Mouse (Mus musculus) liver, embryonic 13.5 days (tissue): ENCODE measurements around the gene Fam189a1. TPM values are rescaled to one million over a fixed set of nuclear protein-coding genes. Genes with fewer than 3 reads are reported as not detected.

Source experiments
- ATAC-seq: fragments of 200-750 bp; cut with Nextera tagmentation; 2 replicates; pipeline ENCODE4 v1.8.0; 2017; ENCODE audit warnings: low read depth, mild to moderate bottlenecking, moderate number of reproducible peaks, moderate library complexity
- DNase-seq: peaks from one replicate; pipeline ENCODE4 v3.0.0; 2022
- H3K27ac ChIP-seq: fragments of 300-500 bp; sonication (generic); 2 replicates; pipeline ENCODE4 v1.5.1; 2015; ENCODE audit warnings: moderate library complexity, mild to moderate bottlenecking, inconsistent platforms
- H3K27me3 ChIP-seq: fragments of 300-500 bp; sonication (generic); 2 replicates; pipeline ENCODE4 v1.6.1; 2015; ENCODE audit warnings: mild to moderate bottlenecking, inconsistent platforms
- H3K36me3 ChIP-seq: fragments of 300-500 bp; sonication (generic); 2 replicates; pipeline ENCODE4 v1.6.1; 2015; ENCODE audit warnings: mild to moderate bottlenecking, inconsistent platforms
- H3K4me1 ChIP-seq: fragments of 300-500 bp; sonication (generic); replicated peaks from 2 replicates; pipeline ENCODE4 v1.6.1; 2015; ENCODE audit warnings: inconsistent platforms
- H3K4me2 ChIP-seq: fragments of 300-500 bp; sonication (generic); 2 replicates; pipeline ENCODE4 v1.6.1; 2015; ENCODE audit warnings: inconsistent platforms, mild to moderate bottlenecking, moderate library complexity
- H3K4me3 ChIP-seq: fragments of 300-500 bp; sonication (generic); replicated peaks from 2 replicates; pipeline ENCODE4 v1.5.1; 2015; ENCODE audit warnings: mild to moderate bottlenecking, inconsistent platforms
- H3K9ac ChIP-seq: fragments of 300-500 bp; sonication (generic); 2 replicates; pipeline ENCODE4 v1.6.1; 2015; ENCODE audit warnings: mild to moderate bottlenecking, inconsistent platforms
- H3K9me3 ChIP-seq: fragments of 300-500 bp; sonication (generic); replicated peaks from 2 replicates; pipeline ENCODE4 v1.6.1; 2016; ENCODE audit warnings: inconsistent platforms
- WGBS: fragments of 180-500 bp; shearing (Covaris S2); methylation state at CpG from one replicate; pipeline ENCODE4 v1.1.7; 2015; ENCODE audit not compliant: insufficient replicate concordance; 5-methylcytosine and 5-hydroxymethylcytosine counted together
- polyA plus RNA-seq: library from polyadenylated mRNA; unstranded; fragments of >200 nt; fragmentation: Nextera tagmentation; extraction: Ambion mirVana; gene quantifications from 2 replicates; pipeline ENCODE4 v1.2.1, GENCODE M21; 2015

The Fam189a1 gene
- polyA plus RNA-seq, 1 experiment from 2014 or later: not detected

DNA sequence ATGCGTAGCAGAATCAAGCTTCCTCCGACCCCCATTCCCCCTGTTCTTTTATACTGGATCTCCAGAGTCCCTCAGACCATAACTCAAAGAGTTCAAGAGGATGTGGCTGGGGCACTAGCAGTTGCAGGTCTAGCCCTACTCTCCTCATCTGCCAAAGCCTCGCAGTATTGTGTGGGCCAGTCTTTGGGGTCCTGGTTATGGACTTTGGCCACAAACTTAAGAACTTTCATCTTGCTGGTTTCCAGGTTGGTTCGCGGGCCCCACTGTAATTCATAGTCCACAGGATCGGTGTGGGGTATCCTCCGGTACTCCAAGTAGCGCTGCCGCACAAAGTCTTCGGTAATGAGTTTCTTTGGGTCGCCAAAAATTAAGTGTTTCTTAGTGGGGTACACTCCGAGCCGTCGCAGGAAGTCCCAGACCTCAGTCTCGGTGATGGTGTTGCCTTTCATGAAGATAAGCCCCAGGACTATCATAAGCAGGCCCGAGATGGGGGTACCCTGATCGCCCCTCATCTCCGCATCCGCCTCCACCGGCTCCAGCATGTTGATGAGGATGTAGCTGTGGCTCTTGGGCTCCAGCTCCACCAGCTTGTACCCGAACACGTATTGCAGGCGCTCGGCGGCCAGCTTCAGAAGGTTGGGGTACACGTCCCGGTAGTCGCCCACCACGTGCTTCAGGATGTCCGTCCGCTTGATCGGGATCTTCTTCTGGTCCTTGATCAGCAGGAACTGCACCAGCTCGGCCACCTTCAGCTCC is 284.2 kb downstream of the Fam189a1 start:
- WGBS: 1% methylated on average over 33 of the region's 33 CpGs
- Histone ChIP-seq H3K4me2 (peak overlapping the region; percentile 88), H3K9ac (peak overlapping the region; percentile 91), H3K36me3 (no peaks in the 10 kb centered on the region), H3K4me1 (peaks cover 22% of the 10 kb centered on the region), H3K27ac (peak overlapping the region; percentile 85), H3K27me3 (no peaks in the 10 kb centered on the region; the same call in 1 of the 2 replicates), H3K4me3 (peak overlapping the region; percentile 89), H3K9me3 (no peaks in the 10 kb centered on the region)
- ATAC-seq (peak; percentile 57), DNase-seq (no peak)

- H3K36me3 ChIP-seq: no peaks in the 10 kb centered on the region
- no peak for ATAC-seq
- H3K9ac ChIP-seq: no peak overlapping the region
- 68% methylated on average over 6 of the region's 6 CpGs for WGBS
- H3K9me3 ChIP-seq: no peaks in the 10 kb centered on the region
- no peak overlapping the region for H3K4me3 ChIP-seq
- DNase-seq: no peak
- no peak overlapping the region for H3K27ac ChIP-seq
- no peaks in the 10 kb centered on the region; the same call in 1 of the 2 replicates for H3K27me3 ChIP-seq
- H3K4me2 ChIP-seq: peak overlapping the region; percentile 62; the same call in 1 of the 2 replicates
- H3K4me1 ChIP-seq: peaks cover 22% of the 10 kb centered on the region
Observed at GRCm38 (mm10) chr7:64869549-64870065, 286.8 kb downstream of the Fam189a1 start.

GRCm38 (mm10) chr7:64863538-64863937 is 292.8 kb downstream of the Fam189a1 start:
- H3K4me3 ChIP-seq: no peak overlapping the region
- H3K36me3 ChIP-seq: no peaks in the 10 kb centered on the region
- H3K9ac ChIP-seq: no peak overlapping the region
- no peaks in the 10 kb centered on the region for H3K4me1 ChIP-seq
- no peaks in the 10 kb centered on the region for H3K27me3 ChIP-seq
- ATAC-seq (no peak), DNase-seq (no peak)
- no peaks in the 10 kb centered on the region for H3K9me3 ChIP-seq
- no peak overlapping the region for H3K27ac ChIP-seq
- 51% methylated on average over 3 of the region's 3 CpGs for WGBS
- no peak overlapping the region for H3K4me2 ChIP-seq

- H3K36me3 ChIP-seq: no peaks in the 10 kb centered on the region
- no peaks in the 10 kb centered on the region for H3K4me1 ChIP-seq
- H3K9me3 ChIP-seq: no peaks in the 10 kb centered on the region
- no peaks in the 10 kb centered on the region for H3K27me3 ChIP-seq
- DNase-seq (no peak), ATAC-seq (no peak)
- WGBS: 61% methylated on average over 3 of the region's 3 CpGs
- H3K9ac ChIP-seq: no peak overlapping the region
- no peak overlapping the region for H3K4me2 ChIP-seq
- H3K27ac ChIP-seq: no peak overlapping the region
- H3K4me3 ChIP-seq: no peak overlapping the region
Observed at GRCm38 (mm10) chr7:64862978-64863377, 293.4 kb downstream of the Fam189a1 start.

DNA sequence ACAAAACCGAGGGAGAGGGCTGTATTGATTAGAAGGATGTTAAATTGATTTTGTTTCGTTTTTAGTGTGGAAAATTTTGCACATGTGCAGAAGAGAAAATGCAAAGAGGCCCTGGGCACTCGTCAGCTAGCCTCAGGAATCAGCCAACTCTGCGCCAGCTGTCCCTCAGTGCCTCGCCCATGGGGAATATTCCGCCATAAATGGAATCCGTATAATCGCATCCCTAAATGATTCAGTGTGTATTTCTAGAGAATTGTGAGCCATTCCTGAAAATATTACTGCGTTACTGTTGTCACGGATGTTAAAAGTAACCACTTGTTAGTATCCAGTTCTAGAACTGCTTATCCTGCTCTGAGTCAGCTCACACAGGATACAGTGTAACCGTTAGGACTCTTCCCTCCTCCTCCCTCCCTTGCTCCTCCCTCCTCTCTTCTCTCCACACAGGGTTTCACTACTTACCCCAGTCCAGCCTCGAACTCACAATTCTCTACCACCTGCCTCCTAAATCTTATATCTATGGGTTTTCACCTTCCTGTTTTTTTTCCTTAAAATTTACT is 299.8 kb downstream of the Fam189a1 start:
- no peaks in the 10 kb centered on the region for H3K4me1 ChIP-seq
- ATAC-seq: no peak
- H3K4me2 ChIP-seq: no peak overlapping the region
- H3K4me3 ChIP-seq: no peak overlapping the region
- DNase-seq: no peak
- no peaks in the 10 kb centered on the region for H3K9me3 ChIP-seq
- H3K27me3 ChIP-seq: no peaks in the 10 kb centered on the region
- no peak overlapping the region for H3K9ac ChIP-seq
- H3K27ac ChIP-seq: no peak overlapping the region
- 63% methylated on average over 12 of the region's 12 CpGs for WGBS
- no peaks in the 10 kb centered on the region for H3K36me3 ChIP-seq

DNA sequence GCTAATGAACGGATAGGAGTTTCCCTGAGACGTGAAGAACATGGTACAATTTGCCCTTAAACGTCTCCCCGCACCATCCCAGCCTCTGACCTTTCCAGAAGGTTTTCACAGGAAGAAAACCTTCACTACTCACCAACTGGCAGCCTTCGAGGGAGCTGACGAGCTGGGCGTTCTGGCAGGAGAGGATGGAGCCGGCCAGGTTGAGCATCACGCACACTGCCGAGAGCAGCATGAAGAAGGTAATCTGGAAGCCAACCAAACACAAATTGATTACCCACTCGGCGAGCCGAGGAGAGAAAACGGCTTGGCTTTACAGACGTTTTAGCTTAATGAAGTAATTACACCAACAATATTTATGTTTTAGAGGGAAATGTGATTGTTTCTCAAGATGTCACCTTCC is 300.4 kb downstream of the Fam189a1 start:
- ATAC-seq: no peak
- H3K9ac ChIP-seq: no peak overlapping the region

GRCm38 (mm10) chr7:64855389-64855927 is 300.9 kb downstream of the Fam189a1 start:
- Histone ChIP-seq H3K9me3 (no peaks in the 10 kb centered on the region), H3K27ac (no peak overlapping the region), H3K4me3 (no peak overlapping the region), H3K4me2 (no peak overlapping the region), H3K4me1 (no peaks in the 10 kb centered on the region), H3K9ac (no peak overlapping the region), H3K27me3 (no peaks in the 10 kb centered on the region), H3K36me3 (no peaks in the 10 kb centered on the region)
- DNase-seq: no peak
- no peak for ATAC-seq
- 71% methylated on average over 5 of the region's 10 CpGs for WGBS

More for the DNA sequence above, 300.4 kb downstream of the Fam189a1 start:
- H3K27ac ChIP-seq: no peak overlapping the region
- H3K9me3 ChIP-seq: no peaks in the 10 kb centered on the region
- WGBS: 67% methylated on average over 15 of the region's 15 CpGs
- no peaks in the 10 kb centered on the region for H3K36me3 ChIP-seq
- H3K27me3 ChIP-seq: no peaks in the 10 kb centered on the region
- H3K4me1 ChIP-seq: no peaks in the 10 kb centered on the region
- no peak overlapping the region for H3K4me3 ChIP-seq
- DNase-seq: no peak
- no peak overlapping the region for H3K4me2 ChIP-seq

- Histone ChIP-seq H3K4me2 (no peak overlapping the region), H3K4me3 (no peak overlapping the region), H3K4me1 (no peaks in the 10 kb centered on the region), H3K36me3 (no peaks in the 10 kb centered on the region), H3K9me3 (no peaks in the 10 kb centered on the region), H3K27ac (no peak overlapping the region), H3K27me3 (no peaks in the 10 kb centered on the region), H3K9ac (no peak overlapping the region)
- DNase-seq (no peak), ATAC-seq (no peak)
- WGBS: 37% methylated on average over 3 of the region's 3 CpGs
Observed at GRCm38 (mm10) chr7:64850791-64851190, 305.6 kb downstream of the Fam189a1 start.

- Histone ChIP-seq H3K9me3 (no peaks in the 10 kb centered on the region), H3K9ac (no peak overlapping the region), H3K36me3 (no peaks in the 10 kb centered on the region), H3K4me2 (no peak overlapping the region), H3K27me3 (no peaks in the 10 kb centered on the region), H3K4me3 (no peak overlapping the region), H3K27ac (no peak overlapping the region), H3K4me1 (no peaks in the 10 kb centered on the region)
- DNase-seq (no peak), ATAC-seq (no peak)
- 70% methylated on average over 5 of the region's 5 CpGs for WGBS
Observed at GRCm38 (mm10) chr7:64847366-64847899, 308.9 kb downstream of the Fam189a1 start.

GRCm38 (mm10) chr7:64846061-64846460 is 310.3 kb downstream of the Fam189a1 start:
- no peaks in the 10 kb centered on the region for H3K27me3 ChIP-seq
- H3K4me1 ChIP-seq: no peaks in the 10 kb centered on the region
- no peaks in the 10 kb centered on the region for H3K9me3 ChIP-seq
- no peak overlapping the region for H3K4me3 ChIP-seq
- no peaks in the 10 kb centered on the region for H3K36me3 ChIP-seq
- DNase-seq (no peak), ATAC-seq (no peak)
- no peak overlapping the region for H3K27ac ChIP-seq
- no peak overlapping the region for H3K9ac ChIP-seq
- 66% methylated on average over 3 of the region's 3 CpGs for WGBS
- no peak overlapping the region for H3K4me2 ChIP-seq

DNA sequence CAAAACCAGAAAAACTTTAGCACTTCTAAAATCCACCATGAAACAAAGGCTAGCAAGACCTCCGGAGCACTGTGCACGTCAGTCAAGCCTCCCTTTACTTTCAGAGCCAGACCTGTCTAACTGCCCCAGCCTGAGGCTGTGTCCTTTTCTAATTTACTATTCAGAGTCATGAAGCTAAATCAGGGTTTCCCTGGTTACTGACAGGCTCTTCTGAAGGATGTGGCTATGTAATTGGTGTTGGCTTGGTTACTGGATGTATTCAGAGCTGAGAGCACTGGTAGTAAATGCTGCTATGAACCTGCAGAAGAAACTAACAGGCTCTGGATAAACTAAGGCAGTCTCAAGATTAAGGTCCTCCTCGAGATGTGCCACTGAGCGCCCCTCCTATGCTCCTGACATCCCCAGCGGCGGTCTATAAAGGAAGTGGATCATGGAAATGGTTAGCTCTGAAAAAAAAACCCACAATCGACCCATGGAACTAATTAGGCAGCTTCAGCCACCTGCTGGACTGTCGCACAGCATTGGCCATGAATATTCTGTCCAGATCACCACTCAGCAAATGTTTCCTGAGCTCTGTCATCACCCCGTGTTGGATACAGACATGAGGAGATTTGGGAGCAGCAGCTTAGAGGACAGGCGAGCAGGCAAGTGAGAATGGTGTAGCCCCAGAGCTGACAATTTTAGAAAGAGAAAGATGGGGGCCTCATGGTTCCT is 315.3 kb downstream of the Fam189a1 start:
- Histone ChIP-seq H3K4me2 (no peak overlapping the region), H3K4me3 (no peak overlapping the region), H3K4me1 (peaks cover 6% of the 10 kb centered on the region), H3K27me3 (no peaks in the 10 kb centered on the region), H3K9me3 (no peaks in the 10 kb centered on the region), H3K36me3 (no peaks in the 10 kb centered on the region), H3K9ac (no peak overlapping the region), H3K27ac (no peak overlapping the region)
- no peak for DNase-seq
- WGBS: 63% methylated on average over 10 of the region's 10 CpGs
- no peak for ATAC-seq
